Mouse (Mus musculus): ENCODE measurements around the gene Errfi1.

- no peak for TF ChIP-seq CTCF (IDR thresholded peaks at IDR 0.05; ENCODE audit: borderline replicate concordance, insufficient read depth, low read depth, low read length)
- no peak for TF ChIP-seq POLR2A (IDR thresholded peaks at IDR 0.05; ENCODE audit: borderline replicate concordance, insufficient read depth, low read length)
Measured at GRCm38 (mm10) chr4:150822624-150823023, 31.1 kb upstream of the Errfi1 start.

Data from cerebellum, adult 2 months (tissue).